Comparison of ENCODE assay signal across 10 mouse cellular contexts in genomic region chr7:118584926-118585325, GRCm38 (mm10). TPM values are rescaled to one million over a fixed set of nuclear protein-coding genes. Genes with fewer than 3 reads are reported as not detected.
DNase-seq lines count a peak whose midpoint lies in the region; ATAC-seq and TF ChIP-seq lines count a peak whose summit lies in the region.
"Had no signal": no experiment of that assay in that cellular context is flagged by ENCODE, and none has a peak within 500 bp of the region (broad histone marks: within the 10 kb centered on the region; RNA-seq: fewer than 3 reads in every experiment).

No protein-coding gene starts in this region.

- TF ChIP-seq POLR2A in heart, adult 2 months (IDR thresholded peaks at IDR 0.05; ENCODE audit: insufficient read depth, low read depth, low read length), result no peak
- no peak for TF ChIP-seq POLR2A in spleen, adult 2 months (IDR thresholded peaks at IDR 0.05; ENCODE audit: low read depth, low read length)

- H3K9ac ChIP-seq in heart, adult 2 months (ENCODE audit: low read depth, low read length), result no peak overlapping the region; the same call in none of the 2 replicates
- 0 out of 2 replicates have a peak overlapping the region, but pooled peaks have one; percentile 63 for H3K9ac ChIP-seq in liver, embryonic 12.5 days
- H3K9ac ChIP-seq in stomach, postnatal 0 days (ENCODE audit: low read length), result no peak overlapping the region

- WGBS in heart, adult 2 months, result 72% methylated on average over 5 of the region's 5 CpGs
- 75% methylated on average over 5 of the region's 5 CpGs for WGBS in spleen, adult 2 months
- 54% methylated on average over 5 of the region's 5 CpGs for WGBS in liver, embryonic 12.5 days (ENCODE audit: insufficient replicate concordance)
- WGBS in stomach, postnatal 0 days, result 62% methylated on average over 5 of the region's 5 CpGs

- intact Hi-C loops in heart, adult 2 months (cut with DNase I), result no loop called here
- intact Hi-C loops in heart, postnatal 14 days (cut with DNase I), result no loop called here

- ATAC-seq in liver, embryonic 12.5 days, result no peak
- ATAC-seq in stomach, postnatal 0 days (ENCODE audit: low FRiP score, low TSS enrichment), result peak; percentile 16; the same call in 1 of the 2 replicates

- peak overlapping the region; percentile 81 for H3K27ac ChIP-seq in heart, adult 2 months
- H3K27ac ChIP-seq in spleen, adult 2 months (ENCODE audit: insufficient read depth, low read length), result no peak overlapping the region
- H3K27ac ChIP-seq in liver, embryonic 12.5 days, result no peak overlapping the region
- no peak overlapping the region for H3K27ac ChIP-seq in stomach, postnatal 0 days (replicated peaks)
- H3K27ac ChIP-seq: macrophage had no signal

- no peaks in the 10 kb centered on the region; the same call in 1 of the 2 replicates for H3K4me1 ChIP-seq in heart, adult 2 months (ENCODE audit: control insufficient read depth, insufficient read depth, low read length)
- H3K4me1 ChIP-seq in spleen, adult 2 months (ENCODE audit: control insufficient read depth, insufficient read depth, insufficient read length), result peaks cover 4% of the 10 kb centered on the region; the same call in 1 of the 2 replicates
- peaks cover 12% of the 10 kb centered on the region for H3K4me1 ChIP-seq in liver, embryonic 12.5 days
- no peaks in the 10 kb centered on the region for H3K4me1 ChIP-seq in stomach, postnatal 0 days (replicated peaks; ENCODE audit: control insufficient read depth, insufficient read depth)

- peaks cover 2% of the 10 kb centered on the region; the same call in 1 of the 2 replicates for H3K27me3 ChIP-seq in heart, adult 2 months (ENCODE audit: control insufficient read depth, insufficient read depth, low read length)
- peaks cover 6% of the 10 kb centered on the region for H3K27me3 ChIP-seq in spleen, adult 2 months (ENCODE audit: control insufficient read depth, insufficient read depth, low read length)
- H3K27me3 ChIP-seq in liver, embryonic 12.5 days (replicated peaks), result peaks cover 28% of the 10 kb centered on the region
- H3K27me3 ChIP-seq in stomach, postnatal 0 days (ENCODE audit: control insufficient read depth, insufficient read depth, low read length), result no peaks in the 10 kb centered on the region

- H3K79me2 ChIP-seq in heart, adult 2 months (replicated peaks; ENCODE audit: control insufficient read depth, insufficient read depth, low read length), result 0 out of 2 replicates have a peak, but pooled peaks cover 1% of the 10 kb centered on the region

- TF ChIP-seq CTCF in heart, adult 2 months (IDR thresholded peaks at IDR 0.05), result no peak
- TF ChIP-seq CTCF in spleen, adult 2 months (IDR thresholded peaks at IDR 0.05; ENCODE audit: extremely low read depth, insufficient read depth, insufficient read length, insufficient replicate concordance), result no peak
- no peak for TF ChIP-seq CTCF in stomach, postnatal 0 days (IDR thresholded peaks at IDR 0.05; ENCODE audit: low read depth)

- H3K9me3 ChIP-seq in liver, embryonic 12.5 days (replicated peaks), result 0 out of 2 replicates have a peak, but pooled peaks cover 2% of the 10 kb centered on the region
- H3K9me3 ChIP-seq in stomach, postnatal 0 days (ENCODE audit: control insufficient read depth, low read length), result no peaks in the 10 kb centered on the region

- no peak for DNase-seq in heart, adult 2 months
- no peak for DNase-seq in heart, postnatal 14 days
- no peak for DNase-seq in spleen, adult 2 months (ENCODE audit: low read depth in 1 of 2, low spot score in 2 of 2)
- no peak for DNase-seq in spleen, postnatal 36 days (ENCODE audit: low spot score in 2 of 2)
- no peak for DNase-seq in stomach, postnatal 0 days (ENCODE audit: low spot score)
- no peak for DNase-seq in adrenal gland, postnatal 14 days
- DNase-seq in thymus, postnatal 25 days, result no peak
- DNase-seq: adrenal gland, adult 8-10 months had no signal

- no peaks in the 10 kb centered on the region for H3K36me3 ChIP-seq in heart, adult 2 months (ENCODE audit: control insufficient read depth, insufficient read depth, low read length)
- H3K36me3 ChIP-seq in spleen, adult 2 months (ENCODE audit: control insufficient read depth, insufficient read depth, low read length), result no peaks in the 10 kb centered on the region
- H3K36me3 ChIP-seq in liver, embryonic 12.5 days, result no peaks in the 10 kb centered on the region
- H3K36me3 ChIP-seq in stomach, postnatal 0 days (ENCODE audit: control insufficient read depth, insufficient read depth, low read length), result no peaks in the 10 kb centered on the region

- peak overlapping the region; percentile 78; the same call in 1 of the 2 replicates for H3K4me3 ChIP-seq in heart, adult 2 months
- H3K4me3 ChIP-seq in spleen, adult 2 months (ENCODE audit: extremely low read depth, insufficient read depth, insufficient read length), result peak overlapping the region; percentile 60
- H3K4me3 ChIP-seq in liver, embryonic 12.5 days, result peak overlapping the region; percentile 58
- peak overlapping the region; percentile 67 for H3K4me3 ChIP-seq in stomach, postnatal 0 days (ENCODE audit: low read depth, low read length)

- peak overlapping the region; percentile 91 for H3K4me2 ChIP-seq in liver, embryonic 12.5 days
- peak overlapping the region; percentile 96 for H3K4me2 ChIP-seq in stomach, postnatal 0 days (replicated peaks; ENCODE audit: low read depth)

- no peak for TF ChIP-seq EP300 in heart, adult 2 months (IDR thresholded peaks at IDR 0.05; ENCODE audit: insufficient read depth, low read depth, low read length)
- no peak for TF ChIP-seq EP300 in stomach, postnatal 0 days (optimal IDR thresholded peaks at IDR 0.05)

RNA-seq across cellular contexts. Expression of gene Tmc7, which starts 0.4 kb away (rescaled TPM):
- total RNA-seq in heart, adult 2 months (2021), result 1 to 10 TPM; 6.4 to 6.9 TPM
- 3.2 and 6.1 TPM in 2 replicates for polyA plus RNA-seq in heart, adult 2 months (2012; rRNA removed)
- total RNA-seq in heart, postnatal 14 days (2021), result 1 to 10 TPM; 8.6 to 9.6 TPM
- polyA plus RNA-seq in spleen, adult 2 months (2012; rRNA removed), result 0.07 and 0.08 TPM in 2 replicates
- polyA plus RNA-seq in liver, embryonic 12.5 days (2016; fragmentation: Nextera tagmentation; extraction: Ambion mirVana), result 0.46 and 0.49 TPM in 2 replicates
- 5.9 and 7.0 TPM in 2 replicates for polyA plus RNA-seq in stomach, postnatal 0 days (2015; fragmentation: Nextera tagmentation; extraction: Ambion mirVana)
- 1.3 and 1.5 TPM in 2 replicates for total RNA-seq in adrenal gland, postnatal 14 days (2021)
- polyA plus RNA-seq: macrophage had no signal

RNA-seq across cellular contexts. Expression of gene Tmc5, which starts 12.2 kb away (rescaled TPM):
- total RNA-seq in heart, adult 2 months (2021), result under 1 TPM; 0.10 to 0.34 TPM
- polyA plus RNA-seq in heart, adult 2 months (2012; rRNA removed), result 0.72 and 0.73 TPM in 2 replicates
- under 1 TPM; 0.80 to 0.81 TPM for total RNA-seq in heart, postnatal 14 days (2021)
- polyA plus RNA-seq in spleen, adult 2 months (2012; rRNA removed), result 0.02 TPM in 1 of 2 replicates, not detected in the other
- not detected in 2 replicates for polyA plus RNA-seq in liver, embryonic 12.5 days (2016; fragmentation: Nextera tagmentation; extraction: Ambion mirVana)
- 7.9 and 8.5 TPM in 2 replicates for polyA plus RNA-seq in stomach, postnatal 0 days (2015; fragmentation: Nextera tagmentation; extraction: Ambion mirVana)
- total RNA-seq in adrenal gland, postnatal 14 days (2021), result 0.41 and 0.56 TPM in 2 replicates
- polyA plus RNA-seq: macrophage had no signal

RNA-seq across cellular contexts. Expression of gene Coq7, which starts 51.8 kb away (rescaled TPM):
- total RNA-seq in heart, adult 2 months (2021), result 100 to 1,000 TPM; 110 to 128 TPM
- 151 TPM in 2 replicates for polyA plus RNA-seq in heart, adult 2 months (2012; rRNA removed)
- total RNA-seq in heart, postnatal 14 days (2021), result 100 to 1,000 TPM in 1 of 2 experiments, 10 to 100 TPM in 1; 91.9 to 101 TPM
- 10.9 and 13.2 TPM in 2 replicates for polyA plus RNA-seq in spleen, adult 2 months (2012; rRNA removed)
- polyA plus RNA-seq in liver, embryonic 12.5 days (2016; fragmentation: Nextera tagmentation; extraction: Ambion mirVana), result 62.9 and 64.4 TPM in 2 replicates
- 83.6 and 86.9 TPM in 2 replicates for polyA plus RNA-seq in stomach, postnatal 0 days (2015; fragmentation: Nextera tagmentation; extraction: Ambion mirVana)
- 65.8 and 74.6 TPM in 2 replicates for total RNA-seq in adrenal gland, postnatal 14 days (2021)
